Mouse (Mus musculus) retina, postnatal 7 days (tissue): Measurements from ENCODE around the gene Olfr312.
"Not testable (repeated sequence)": the region's sequence is repeated elsewhere in the genome, so short reads cannot be mapped to it uniquely, and the experiment has no call there.

ENCODE experiments used
- DNase-seq: peaks from one replicate; pipeline ENCODE4 v3.0.0-alpha.2; 2012; ENCODE audit warnings: low read depth, low spot score

Olfr312 gene

DNA sequence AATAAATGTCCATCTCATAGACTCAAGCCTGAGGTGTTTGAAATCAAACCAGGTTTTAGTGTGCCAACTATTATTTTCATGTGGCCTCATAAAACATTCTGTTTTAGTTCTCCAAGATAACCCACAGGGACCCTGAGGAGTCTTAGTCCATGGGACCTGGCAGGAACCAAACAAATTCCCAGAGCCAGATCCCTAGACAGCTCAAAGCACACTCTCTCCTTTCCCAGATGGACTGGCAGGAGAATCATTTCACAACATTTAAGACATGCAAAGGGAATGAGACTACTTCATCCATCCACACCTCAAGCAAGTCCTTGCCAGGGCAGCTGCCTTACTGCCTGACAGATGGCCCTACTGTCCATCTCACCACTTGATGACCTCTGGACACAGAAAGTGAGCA lies at the start of gene Olfr312:
TSS of gene Olfr312 (plus strand) at position 301 of the 400 bp plus-strand sequence.
- DNase-seq, result not testable (repeated sequence)

DNA sequence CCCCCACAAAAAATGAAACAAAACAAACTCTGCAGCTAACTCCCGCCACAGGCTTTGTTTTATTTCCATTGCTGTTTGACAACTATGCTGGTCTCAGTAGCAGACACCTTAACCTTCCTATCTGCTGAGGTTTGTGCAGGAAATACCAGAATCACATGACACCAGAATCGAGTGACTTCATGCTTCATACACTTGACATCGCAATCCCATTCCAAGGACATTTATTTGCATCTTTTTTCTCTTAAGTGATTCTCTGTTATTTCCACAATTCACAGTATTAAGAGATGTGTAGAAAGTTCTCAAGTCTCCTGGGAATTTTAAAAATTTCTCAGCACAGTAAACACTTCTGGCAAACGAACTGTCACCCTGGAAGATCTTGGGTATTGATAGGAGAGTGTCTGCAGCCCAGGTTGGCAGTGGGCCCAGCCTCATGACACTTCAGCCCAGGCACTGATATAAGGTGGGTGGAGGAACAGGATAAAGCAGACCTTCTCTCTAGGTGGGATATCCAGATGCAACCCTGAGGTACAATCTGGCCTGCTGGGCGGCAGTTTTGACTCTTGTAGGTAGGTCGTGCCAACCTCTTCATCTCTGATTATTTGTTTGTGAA lies 46.5 kb upstream of the Olfr312 start, which contains the start of gene Olfr314:
TSS of gene Olfr314 (plus strand) at position 473 of the 610 bp plus-strand sequence.
- DNase-seq, result no peak

DNA sequence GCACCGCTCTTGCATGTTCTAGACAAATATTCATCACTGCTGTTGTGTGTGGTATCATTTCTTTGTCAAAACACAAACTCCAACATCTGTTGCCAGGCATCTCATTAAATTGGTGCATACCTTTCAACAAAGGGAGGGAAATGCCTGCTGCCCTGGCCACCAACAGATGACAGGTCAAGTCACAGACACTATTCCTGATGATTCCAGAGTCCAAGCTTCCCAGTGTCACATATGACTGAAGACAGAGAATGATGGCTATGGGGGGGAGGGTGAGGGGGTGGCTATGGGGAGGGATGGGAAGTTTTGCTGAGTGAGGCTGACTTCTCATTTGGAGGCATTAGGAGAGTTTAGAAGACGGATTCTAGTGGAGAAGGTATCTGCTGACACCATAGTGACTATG lies 44.9 kb upstream of the Olfr312 start:
- no peak for DNase-seq

DNA sequence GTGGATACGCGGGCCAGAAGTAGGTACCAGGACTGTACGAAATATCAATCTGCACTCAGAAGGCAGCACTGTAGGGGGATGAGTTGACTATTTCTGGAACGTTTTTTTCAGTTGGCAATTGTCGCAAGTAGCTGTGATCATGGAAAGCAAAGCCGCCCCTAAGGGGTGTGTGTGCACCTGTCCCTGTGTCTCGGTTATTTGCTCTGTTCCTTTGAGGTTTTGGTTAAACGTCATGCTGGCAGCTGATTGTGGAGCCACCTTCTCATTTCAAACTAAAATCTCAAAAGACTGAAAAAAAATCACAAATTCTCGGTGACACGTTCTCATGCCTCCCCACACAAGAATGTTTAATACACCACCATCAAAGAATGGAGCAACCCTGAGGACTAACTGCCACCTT lies 41.4 kb upstream of the Olfr312 start:
- no peak for DNase-seq

DNA sequence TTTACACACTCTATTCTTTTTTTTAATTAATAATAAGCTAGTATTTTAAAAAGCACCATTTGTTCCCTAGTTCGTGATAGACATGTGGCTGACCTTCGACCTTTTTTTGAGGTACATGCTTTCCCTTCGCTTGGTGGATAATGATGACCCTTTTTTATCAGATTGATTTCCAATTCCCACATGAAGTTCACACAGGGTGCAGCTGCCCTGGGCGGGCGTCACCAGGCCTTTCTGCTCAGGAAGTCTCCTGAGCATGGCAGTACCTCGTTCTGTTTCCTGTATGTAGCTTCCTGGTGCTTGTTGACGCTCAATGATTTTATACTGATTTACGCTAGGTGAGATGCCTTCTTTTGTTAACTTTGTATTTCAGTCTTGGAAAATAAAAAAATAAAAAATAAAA lies 40.7 kb upstream of the Olfr312 start:
- no peak for DNase-seq

DNA sequence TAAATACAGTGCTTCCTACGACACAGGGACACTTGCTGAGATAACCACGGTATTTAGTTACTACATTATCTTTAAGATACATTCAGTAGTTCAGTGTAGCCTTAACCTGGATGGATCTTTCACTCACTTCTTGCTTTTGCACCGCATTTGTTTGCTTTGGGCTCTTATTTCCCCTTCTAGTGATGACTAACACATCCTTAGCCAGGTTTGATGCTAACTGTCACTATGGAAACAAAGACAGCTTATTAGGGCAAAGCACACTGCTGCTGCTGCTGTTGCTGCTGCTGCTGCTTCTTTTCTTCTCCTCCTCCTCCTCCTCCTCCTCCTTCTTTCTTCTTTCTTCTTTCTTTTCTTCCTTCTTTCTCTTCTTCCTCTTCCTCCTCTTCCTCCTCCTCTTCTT lies 39.5 kb upstream of the Olfr312 start:
- DNase-seq, result no peak

DNA sequence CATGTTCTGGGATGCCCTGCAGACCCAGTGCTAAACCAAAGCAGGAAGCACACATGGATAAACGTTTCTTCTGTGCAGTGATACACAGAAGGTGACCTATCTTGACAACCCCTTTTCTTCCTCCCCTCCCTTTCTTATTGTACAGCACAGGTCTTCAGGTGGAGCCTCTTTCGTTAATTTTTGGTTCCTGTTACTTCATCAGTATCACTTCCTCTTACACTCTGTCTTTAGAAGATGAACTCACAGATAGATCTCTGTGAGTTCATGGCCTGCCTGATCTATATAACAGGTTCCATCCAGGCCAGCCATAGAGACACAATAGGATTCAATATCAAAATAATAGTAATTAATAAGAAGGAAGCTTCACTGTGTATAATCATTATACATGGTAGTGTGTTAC lies 39.0 kb upstream of the Olfr312 start:
- no peak for DNase-seq

DNA sequence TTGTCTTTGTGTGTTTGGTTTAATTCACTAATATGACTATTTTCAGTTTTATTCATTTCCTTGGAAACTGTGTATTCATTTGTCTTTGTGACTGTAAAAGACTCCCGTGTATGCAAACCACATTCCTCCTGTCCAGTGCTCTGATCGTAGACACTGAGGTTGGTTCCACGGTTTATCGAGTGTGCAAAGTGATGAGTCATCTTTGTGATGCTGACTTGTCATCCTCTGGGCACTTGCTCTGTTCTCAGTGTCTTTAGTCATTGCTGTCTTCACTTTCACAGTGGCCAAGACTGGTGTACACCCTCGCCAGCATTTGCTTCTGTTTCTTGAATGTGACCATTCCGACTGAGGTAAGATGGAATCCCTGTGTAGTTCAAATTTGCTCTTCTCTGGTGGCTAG lies 38.4 kb upstream of the Olfr312 start:
- DNase-seq, result no peak

DNA sequence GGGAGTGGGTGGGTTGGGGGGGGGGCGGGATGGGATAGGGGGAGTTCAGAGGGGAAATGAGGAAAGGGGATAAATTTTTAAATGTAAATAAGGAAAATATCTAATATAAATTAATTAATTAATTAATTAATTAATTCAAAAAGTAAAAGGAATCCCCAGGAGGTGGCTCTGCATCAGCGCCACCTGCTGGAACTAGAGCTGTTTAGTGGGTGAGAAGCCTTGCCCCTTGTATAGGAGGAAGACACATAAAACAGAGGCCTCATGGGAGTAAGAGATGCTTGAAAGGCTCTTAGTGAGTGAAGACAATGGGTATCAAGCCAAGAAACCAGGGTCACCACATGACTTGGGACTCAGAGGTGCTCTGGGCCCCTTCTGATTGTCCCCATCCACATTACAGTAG lies 33.2 kb upstream of the Olfr312 start:
- no peak for DNase-seq

DNA sequence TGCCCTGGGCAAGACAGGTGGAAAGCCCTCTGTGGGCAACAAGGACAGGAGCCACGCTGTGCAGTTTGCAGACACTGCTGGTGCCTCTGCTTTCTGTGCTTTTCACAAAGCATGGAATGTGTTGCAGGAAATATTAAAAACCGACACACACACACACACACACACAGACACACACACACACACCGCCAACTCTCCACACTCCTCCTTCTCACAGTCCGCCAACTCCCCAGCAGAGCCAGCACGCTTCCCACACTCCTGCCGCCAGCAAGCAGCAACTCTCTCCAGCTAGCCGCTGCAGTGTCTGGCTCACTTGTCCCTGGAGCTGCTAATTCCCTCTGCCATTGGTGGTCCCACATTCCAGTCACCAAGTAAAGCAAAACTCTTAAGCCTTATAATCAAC lies 32.2 kb upstream of the Olfr312 start:
- no peak for DNase-seq

DNA sequence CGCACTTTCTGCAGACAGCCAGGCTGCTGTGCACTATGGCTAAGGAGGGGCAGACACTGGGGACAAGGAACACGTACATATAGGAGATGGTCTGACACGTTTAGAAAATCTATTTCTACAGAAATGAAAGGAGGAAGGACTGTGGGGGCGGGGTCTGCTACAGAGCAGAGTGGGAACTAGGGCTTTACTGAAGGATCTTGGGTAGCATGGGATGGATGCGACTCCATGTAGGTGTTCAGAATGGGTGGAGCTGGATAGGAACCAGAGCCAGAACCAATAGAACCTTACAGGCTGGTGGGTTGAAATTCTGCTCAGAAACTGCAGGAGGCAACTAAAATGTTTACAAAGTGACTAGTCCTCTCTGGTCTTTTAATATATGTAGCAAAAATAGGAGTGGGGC lies 29.3 kb upstream of the Olfr312 start:
- DNase-seq, result no peak

DNA sequence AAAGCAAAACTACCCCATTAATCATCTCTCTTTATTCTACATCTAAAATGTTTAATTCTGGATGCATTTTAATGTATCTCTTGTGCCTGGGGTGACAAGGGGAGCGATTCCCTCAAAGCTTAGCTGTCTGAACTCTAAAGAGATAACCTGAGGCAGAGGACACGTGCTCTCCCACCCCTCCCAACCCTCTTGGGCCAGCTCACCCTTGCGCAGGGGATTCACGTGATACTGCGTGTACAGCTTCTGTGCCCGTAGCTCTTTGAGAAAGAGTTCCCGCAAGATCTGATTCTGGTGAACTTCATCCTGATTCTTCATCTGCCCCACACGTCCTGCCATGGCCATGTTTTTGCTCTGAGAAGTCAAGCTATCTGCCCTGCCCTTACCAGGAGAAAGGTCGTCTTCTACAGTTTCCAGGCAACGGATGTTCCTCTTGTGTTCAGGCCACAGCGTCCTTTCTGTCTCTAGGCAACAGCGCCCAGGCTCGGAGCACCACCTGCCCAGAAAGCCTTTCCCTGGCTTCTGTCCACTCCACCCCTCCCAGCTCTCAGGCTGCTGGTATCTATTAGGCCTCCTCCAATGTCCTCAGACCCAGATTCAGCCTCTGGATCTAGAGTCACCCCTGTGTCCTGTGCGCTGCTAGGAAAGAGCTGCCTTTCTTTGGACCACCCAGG lies 27.3 kb upstream of the Olfr312 start, which contains the start of gene Fam183b:
TSS of gene Fam183b (minus strand) at position 403 of the 671 bp plus-strand sequence.
- no peak for DNase-seq

DNA sequence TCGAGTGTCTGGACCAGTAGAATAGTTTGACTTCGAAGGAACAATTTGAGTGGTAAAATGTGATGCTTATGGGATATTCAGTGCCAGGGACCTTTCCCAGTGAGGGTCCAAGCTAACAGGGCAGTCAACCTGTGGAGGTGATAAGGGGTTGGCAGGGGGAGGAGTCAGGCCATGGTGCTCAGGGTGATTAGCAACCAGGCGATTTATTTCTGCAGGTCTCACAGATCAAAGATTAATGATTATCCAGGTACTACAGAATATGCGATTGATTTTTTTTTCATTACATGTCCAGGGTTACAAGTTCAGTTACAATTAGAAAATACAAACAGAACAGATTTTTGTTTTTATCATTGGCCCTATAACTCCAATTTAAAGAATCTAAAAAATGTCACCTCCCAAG lies 25.2 kb upstream of the Olfr312 start:
- DNase-seq, result no peak

DNA sequence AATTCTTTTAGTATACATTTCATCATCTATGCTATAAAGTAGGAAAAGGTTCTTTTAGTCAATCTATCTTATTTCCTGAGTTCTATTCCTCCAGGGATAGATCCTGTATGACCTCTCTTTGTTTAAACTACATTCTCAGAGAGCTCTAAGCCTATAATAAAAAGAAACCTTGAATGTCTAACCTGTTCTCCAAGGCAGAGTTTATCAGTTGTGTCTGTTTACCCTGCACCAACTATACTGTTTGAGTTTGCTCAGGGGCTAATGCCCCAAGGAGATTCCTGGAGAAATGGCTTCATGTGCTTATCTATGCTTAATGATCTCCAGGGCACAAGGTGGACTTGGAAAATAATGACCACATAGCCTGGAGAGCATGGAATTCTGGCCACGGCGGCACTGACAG lies 24.6 kb upstream of the Olfr312 start:
- DNase-seq, result no peak

DNA sequence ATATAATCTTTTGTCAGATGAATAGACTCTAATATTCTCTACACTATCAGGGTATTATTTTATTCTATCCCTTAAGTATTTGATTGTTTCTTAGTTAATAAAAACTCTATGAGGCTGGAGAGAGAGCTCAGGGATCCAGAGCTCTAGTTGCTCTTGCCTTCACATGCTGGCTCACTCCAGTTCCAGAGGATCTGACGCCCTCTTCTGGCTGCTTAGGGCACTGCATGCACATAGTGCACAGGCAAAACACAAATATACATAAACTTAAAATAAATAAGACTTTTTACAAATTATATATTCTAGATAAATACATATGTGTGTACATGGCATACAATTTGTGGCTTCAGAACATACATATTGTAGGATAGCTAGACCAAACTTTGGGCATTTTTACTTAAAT lies 17.0 kb upstream of the Olfr312 start:
- no peak for DNase-seq

DNA sequence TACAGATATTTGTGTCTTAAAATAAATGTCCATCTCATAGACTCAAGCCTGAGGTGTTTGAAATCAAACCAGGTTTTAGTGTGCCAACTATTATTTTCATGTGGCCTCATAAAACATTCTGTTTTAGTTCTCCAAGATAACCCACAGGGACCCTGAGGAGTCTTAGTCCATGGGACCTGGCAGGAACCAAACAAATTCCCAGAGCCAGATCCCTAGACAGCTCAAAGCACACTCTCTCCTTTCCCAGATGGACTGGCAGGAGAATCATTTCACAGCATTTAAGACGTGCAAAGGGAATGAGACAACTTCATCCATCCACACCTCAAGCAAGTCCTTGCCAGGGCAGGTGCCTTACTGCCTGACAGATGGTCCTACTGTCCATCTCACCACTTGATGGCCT lies 14.3 kb upstream of the Olfr312 start, which contains the start of gene Olfr313:
TSS of gene Olfr313 (plus strand) at position 301 of the 400 bp plus-strand sequence.
- DNase-seq, result not testable (repeated sequence)

DNA sequence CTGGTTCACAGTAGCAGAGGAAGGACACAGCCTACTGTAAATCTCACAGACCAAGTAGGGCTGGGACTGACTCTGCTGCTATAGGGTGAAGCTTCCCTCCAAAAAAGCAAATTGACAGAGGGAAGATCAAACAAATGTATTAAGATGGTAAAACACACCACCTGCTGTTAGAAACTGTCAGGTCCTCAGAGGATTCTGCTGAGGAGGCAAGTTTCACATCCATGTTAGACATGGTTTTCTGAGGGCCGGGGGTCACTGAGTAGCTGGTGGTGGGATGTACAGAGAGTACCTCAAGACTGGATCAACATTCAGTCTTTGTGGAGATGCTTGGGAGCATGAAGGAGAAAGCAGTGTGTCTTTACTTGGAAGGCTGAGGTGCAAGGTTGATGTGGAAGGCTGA lies 13.4 kb upstream of the Olfr312 start:
- DNase-seq, result no peak

DNA sequence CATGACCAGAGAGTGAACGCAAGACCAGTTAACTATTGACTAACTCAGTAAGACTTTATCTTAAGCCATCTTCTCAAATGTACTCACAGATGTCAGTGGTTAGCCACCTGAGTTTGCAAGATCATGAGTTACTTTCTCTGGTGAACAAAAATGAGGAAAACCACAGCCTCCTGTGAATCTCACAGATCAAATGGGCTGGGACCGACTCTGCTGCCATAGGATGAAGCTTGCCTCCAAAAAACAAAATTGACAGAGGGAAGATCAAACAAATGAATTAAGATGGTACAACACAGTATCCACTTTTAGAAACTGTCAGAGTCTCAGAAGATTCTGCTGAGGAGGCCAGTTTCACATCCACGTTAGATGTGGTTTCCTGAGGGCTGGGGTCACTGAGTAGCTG lies 727 bp downstream of the Olfr312 start:
- no peak for DNase-seq

DNA sequence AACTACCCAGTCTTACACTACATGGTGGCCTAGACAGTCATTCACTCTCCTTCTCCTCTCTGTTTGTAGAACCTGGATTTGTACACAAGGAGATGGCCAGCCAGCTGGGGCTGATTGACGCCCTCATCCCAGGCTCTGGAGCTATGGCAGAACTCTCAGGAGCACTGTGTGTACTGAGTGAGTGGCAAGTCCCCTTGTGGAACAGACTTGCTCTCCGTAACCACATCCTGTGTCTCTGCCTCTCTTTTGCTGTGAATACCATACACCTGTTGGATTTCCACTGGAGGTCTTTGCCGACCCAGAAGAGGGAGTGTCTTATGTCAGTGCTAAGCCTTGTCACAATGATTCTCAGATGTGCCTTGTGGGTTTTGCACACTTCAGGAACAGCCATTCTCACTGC lies 3.5 kb downstream of the Olfr312 start:
- not testable (repeated sequence) for DNase-seq

DNA sequence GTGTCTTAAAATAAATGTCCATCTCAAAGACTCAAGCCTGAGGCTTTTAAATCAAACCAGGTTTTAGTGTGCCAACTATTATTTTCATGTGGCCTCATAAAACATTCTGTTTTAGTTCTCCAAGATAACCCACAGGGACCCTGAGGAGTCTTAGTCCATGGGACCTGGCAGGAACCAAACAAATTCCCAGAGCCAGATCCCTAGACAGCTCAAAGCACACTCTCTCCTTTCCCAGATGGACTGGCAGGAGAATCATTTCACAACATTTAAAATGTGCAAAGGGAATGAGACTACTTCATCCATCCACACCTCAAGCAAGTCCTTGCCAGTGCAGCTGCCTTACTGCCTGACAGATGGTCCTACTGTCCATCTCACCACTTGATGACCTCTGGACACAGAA lies 9.9 kb downstream of the Olfr312 start, which contains the start of gene Olfr311:
TSS of gene Olfr311 (plus strand) at position 301 of the 400 bp plus-strand sequence.
- not testable (repeated sequence) for DNase-seq

DNA sequence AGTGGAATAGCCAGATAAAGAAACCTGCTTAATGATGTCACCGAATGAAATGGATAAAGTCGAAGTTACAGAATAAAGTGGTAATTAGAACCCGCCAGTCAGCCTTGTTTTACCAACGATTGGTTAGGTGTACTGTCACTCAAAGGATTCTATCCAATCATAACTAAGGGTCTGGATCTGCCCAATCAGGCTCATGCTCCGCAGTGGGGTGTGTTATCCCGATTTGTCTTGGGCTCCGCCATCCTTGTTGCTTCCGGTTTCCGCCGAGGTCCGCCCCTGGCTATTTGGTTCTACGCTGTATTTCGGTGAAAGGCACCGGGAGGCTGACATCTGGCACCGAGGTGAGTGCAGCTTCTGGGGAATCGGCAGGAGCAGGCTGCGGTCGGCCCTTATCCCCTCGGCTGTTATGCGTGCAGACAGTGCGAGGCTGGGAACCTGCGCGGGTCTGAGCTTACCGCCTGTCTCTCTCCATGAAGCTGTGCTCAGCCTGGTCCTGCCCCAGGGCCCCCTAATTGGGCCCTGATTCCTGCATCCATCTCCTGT lies 18.0 kb downstream of the Olfr312 start, which contains the start of gene Gm12258:
TSS of gene Gm12258 (plus strand) at position 240 of the 543 bp plus-strand sequence.
- peak; percentile 100 for DNase-seq

DNA sequence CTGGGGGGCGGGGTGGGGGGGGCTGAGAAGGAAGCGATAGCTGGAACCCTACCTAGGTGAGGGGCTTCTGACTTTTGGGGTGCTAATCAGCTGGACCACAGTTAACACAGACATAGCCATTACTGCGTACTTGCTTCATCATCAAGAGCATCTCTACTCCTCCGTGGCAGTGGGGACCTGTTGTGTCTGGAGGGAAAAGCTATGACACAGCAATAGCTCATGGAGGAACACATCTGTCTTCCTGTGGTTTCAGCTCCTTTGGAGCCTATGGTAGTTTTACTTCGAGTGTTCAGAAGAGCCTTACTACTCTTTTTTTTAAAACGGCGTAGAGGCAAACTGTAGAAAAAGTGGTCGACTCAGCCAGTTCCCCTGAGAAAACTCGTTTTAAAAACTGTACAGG lies 18.6 kb downstream of the Olfr312 start:
- no peak for DNase-seq

DNA sequence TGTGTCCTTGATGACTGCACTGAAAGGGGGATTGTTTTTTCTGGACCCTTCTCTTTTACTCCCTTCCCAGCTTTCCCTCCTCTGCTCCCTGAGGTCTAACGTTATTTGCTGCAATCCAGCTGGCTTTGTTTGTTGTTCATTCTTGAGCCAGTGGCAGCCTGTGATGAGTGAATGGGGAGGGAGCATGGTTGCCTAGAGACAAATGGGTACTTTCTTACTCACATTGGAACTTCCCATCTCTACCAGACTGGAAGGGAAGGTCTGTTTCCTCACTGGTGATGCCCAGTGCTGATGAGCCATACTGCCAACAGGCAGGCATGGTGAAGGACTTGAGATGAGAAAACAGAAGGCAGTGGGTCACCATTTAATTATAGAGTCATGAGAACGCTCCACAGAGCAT lies 20.7 kb downstream of the Olfr312 start:
- DNase-seq, result no peak
